Comparison of ENCODE assay signal across 10 mouse cellular contexts in genomic region chr16:30185707-30186106, GRCm38 (mm10).
A peak's percentile ranks its signal among the peaks of the same experiment; 100 is the strongest.
DNase-seq lines count a peak whose midpoint lies in the region; ATAC-seq and TF ChIP-seq lines count a peak whose summit lies in the region.
"Had no signal": no experiment of that assay in that cellular context is flagged by ENCODE, and none has a peak within 500 bp of the region (broad histone marks: within the 10 kb centered on the region; RNA-seq: fewer than 3 reads in every experiment).

No protein-coding gene starts in this region.

- H3K9me3 ChIP-seq in heart, embryonic 15.5 days (replicated peaks): no peaks in the 10 kb centered on the region
- no peaks in the 10 kb centered on the region for H3K9me3 ChIP-seq in lung, postnatal 0 days (ENCODE audit: low read length)
- H3K9me3 ChIP-seq in stomach, embryonic 14.5 days (ENCODE audit: control insufficient read depth, low read depth, low read length): no peaks in the 10 kb centered on the region

- ATAC-seq in heart, embryonic 15.5 days (replicated peaks; ENCODE audit: insufficient number of reproducible peaks, insufficient read depth, low FRiP score, low read depth): no peak
- no peak for ATAC-seq in lung, postnatal 0 days
- ATAC-seq in stomach, embryonic 14.5 days (ENCODE audit: insufficient number of reproducible peaks, insufficient read depth, low FRiP score, low read depth): no peak

- intact Hi-C loops in heart, postnatal 14 days (cut with DNase I): loop anchor here (2.0 to 5.0 kb wide), 3 partner anchors 178 to 373 kb away; no protein-coding TSS in a partner anchor
- intact Hi-C loops in left cerebral cortex, postnatal 14 days (cut with DNase I): loop anchor here (5.0 kb wide), 1 partner anchor 453 kb away; no protein-coding TSS in a partner anchor

- H3K27ac ChIP-seq in heart, embryonic 15.5 days: peak overlapping the region; percentile 85
- H3K27ac ChIP-seq in lung, postnatal 0 days (ENCODE audit: low read length): peak overlapping the region; percentile 86
- peak overlapping the region; percentile 78; the same call in 1 of the 2 replicates for H3K27ac ChIP-seq in stomach, embryonic 14.5 days (ENCODE audit: low read length)

- peaks cover 69% of the 10 kb centered on the region for H3K4me1 ChIP-seq in heart, embryonic 15.5 days (replicated peaks)
- H3K4me1 ChIP-seq in lung, postnatal 0 days (ENCODE audit: insufficient read depth, low read depth, low read length): peaks cover 31% of the 10 kb centered on the region
- H3K4me1 ChIP-seq in stomach, embryonic 14.5 days (ENCODE audit: control insufficient read depth, insufficient read depth, low read length): peaks cover 38% of the 10 kb centered on the region

- 51% methylated on average over 7 of the region's 7 CpGs for WGBS in heart, embryonic 15.5 days
- WGBS in lung, postnatal 0 days: 30% methylated on average over 7 of the region's 7 CpGs
- 56% methylated on average over 7 of the region's 7 CpGs for WGBS in stomach, embryonic 14.5 days

- no peak for TF ChIP-seq CTCF in lung, postnatal 0 days (IDR thresholded peaks at IDR 0.05)

- H3K36me3 ChIP-seq in heart, embryonic 15.5 days: no peaks in the 10 kb centered on the region
- H3K36me3 ChIP-seq in lung, postnatal 0 days (ENCODE audit: insufficient read depth, low read length): no peaks in the 10 kb centered on the region
- H3K36me3 ChIP-seq in stomach, embryonic 14.5 days (ENCODE audit: control insufficient read depth, insufficient read depth, low read length): no peaks in the 10 kb centered on the region

- no peak overlapping the region for H3K4me2 ChIP-seq in heart, embryonic 15.5 days
- H3K4me2 ChIP-seq in lung, postnatal 0 days (replicated peaks; ENCODE audit: low read depth, low read length): no peak overlapping the region; the same call in 1 of the 2 replicates
- no peak overlapping the region for H3K4me2 ChIP-seq in stomach, embryonic 14.5 days (replicated peaks; ENCODE audit: low read depth, low read length)
- H3K4me2 ChIP-seq: midbrain, embryonic 11.5 days had no signal

- no peak overlapping the region for H3K9ac ChIP-seq in heart, embryonic 15.5 days
- no peak overlapping the region for H3K9ac ChIP-seq in lung, postnatal 0 days (replicated peaks; ENCODE audit: low read depth)
- no peak overlapping the region for H3K9ac ChIP-seq in stomach, embryonic 14.5 days (replicated peaks; ENCODE audit: low read depth, low read length)

- no peak overlapping the region for H3K4me3 ChIP-seq in heart, embryonic 15.5 days
- no peak overlapping the region for H3K4me3 ChIP-seq in lung, postnatal 0 days (ENCODE audit: low read depth, low read length)
- H3K4me3 ChIP-seq in stomach, embryonic 14.5 days (ENCODE audit: low read depth, low read length): no peak overlapping the region

- DNase-seq in heart, postnatal 14 days: no peak
- peak; percentile 40 for DNase-seq in lung, postnatal 0 days (ENCODE audit: low spot score)
- DNase-seq in lung, adult 18-20 months: no peak
- DNase-seq in fibroblast of lung, adult 2 months (ENCODE audit: low read depth): peak; percentile 36
- no peak for DNase-seq in frontal cortex, postnatal 36 days (ENCODE audit: low spot score in 2 of 2)
- DNase-seq in left cerebral cortex, postnatal 14 days (ENCODE audit: low spot score in 2 of 2): no peak
- DNase-seq: right cerebral cortex, postnatal 14 days had no signal

- no peak for TF ChIP-seq EP300 in lung, postnatal 0 days (IDR thresholded peaks at IDR 0.05)

- H3K27me3 ChIP-seq in heart, embryonic 15.5 days: 0 out of 2 replicates have a peak, but pooled peaks cover 7% of the 10 kb centered on the region
- no peaks in the 10 kb centered on the region for H3K27me3 ChIP-seq in lung, postnatal 0 days (replicated peaks; ENCODE audit: insufficient read depth, low read length)
- no peaks in the 10 kb centered on the region for H3K27me3 ChIP-seq in stomach, embryonic 14.5 days (ENCODE audit: control insufficient read depth, insufficient read depth, low read length)

Comparison
In these comparisons a context has a peak if more than half of its experiments do, and no peak if none do; other contexts are left out.
1. DNase-seq: peak in lung, postnatal 0 days (single experiment) and fibroblast of lung, adult 2 months (single experiment); none in heart, postnatal 14 days (0 of 2), lung, adult 18-20 months (0 of 2), frontal cortex, postnatal 36 days (0 of 2) and left cerebral cortex, postnatal 14 days (0 of 2).
2. Peak in every context shown above with its lines, with median percentiles within 50 percentile points of each other: H3K27ac ChIP-seq.